Mouse (Mus musculus) ES-E14 (cell line): ENCODE data around the gene Bicral. TPM values are rescaled to one million over a fixed set of nuclear protein-coding genes. Genes with fewer than 3 reads are reported as not detected.
A peak's percentile ranks its signal among the peaks of the same experiment; 100 is the strongest.

ENCODE experiments used
- DNase-seq: peaks from one replicate; pipeline ENCODE4 v3.0.0-alpha.2; 2013; ENCODE audit warnings: low read depth, low spot score
- H3K27ac ChIP-seq: 2 replicates; pipeline ENCODE4 v1.5.1; 2012; ENCODE audit warnings: low read depth, mild to moderate bottlenecking, low read length, moderate library complexity, mixed read lengths; ENCODE audit not compliant: poor library complexity, insufficient read depth, severe bottlenecking
- H3K36me3 ChIP-seq: 2 replicates; pipeline ENCODE4 v1.6.1; 2012; ENCODE audit warnings: mild to moderate bottlenecking, low read length, moderate library complexity, mixed read lengths; ENCODE audit not compliant: control insufficient read depth, poor library complexity, insufficient read depth, severe bottlenecking
- H3K4me1 ChIP-seq, 2 experiments: fragments of 150-350 bp in 1 of 2; sonication (generic) in 1 of 2; 2 replicates each; pipeline ENCODE4 v1.6.1; 2012; ENCODE audit warnings: low read length in 2 of 2, mild to moderate bottlenecking in 1 of 2, mixed read lengths in 1 of 2; ENCODE audit not compliant: control insufficient read depth in 2 of 2, insufficient read depth in 2 of 2, poor library complexity in 1 of 2
- H3K4me3 ChIP-seq, 2 experiments: fragments of 150-350 bp in 1 of 2; sonication (generic) in 1 of 2; 2 replicates each; pipeline ENCODE4 v1.5.1; 2012; ENCODE audit warnings: low read length in 2 of 2, low read depth in 1 of 2, mild to moderate bottlenecking in 1 of 2, mixed read lengths in 1 of 2; ENCODE audit not compliant: insufficient read depth in 1 of 2, poor library complexity in 1 of 2, severe bottlenecking in 1 of 2
- H3K9ac ChIP-seq: 2 replicates; pipeline ENCODE4 v1.6.1; 2012; ENCODE audit warnings: low read depth, mild to moderate bottlenecking, low read length, mixed read lengths; ENCODE audit not compliant: poor library complexity, insufficient read depth, severe bottlenecking
- H3K9me3 ChIP-seq: fragments of 150-350 bp; sonication (generic); 2 replicates; pipeline ENCODE4 v1.6.1; 2012; ENCODE audit warnings: low read depth, mild to moderate bottlenecking, low read length; ENCODE audit not compliant: control insufficient read depth, insufficient read depth
- CHD2 ChIP-seq: IDR thresholded peaks from 2 replicates; pipeline ENCODE4 v1.6.1; 2014; ENCODE audit warnings: mild to moderate bottlenecking, low read depth, low read length, inconsistent platforms
- HCFC1 ChIP-seq: IDR thresholded peaks from 2 replicates; pipeline ENCODE4 v1.6.1; 2012; ENCODE audit warnings: low read length, inconsistent platforms, borderline replicate concordance; ENCODE audit not compliant: insufficient read depth
- MAFK ChIP-seq: IDR thresholded peaks from 2 replicates; pipeline ENCODE4 v1.6.1; 2014; ENCODE audit warnings: mild to moderate bottlenecking, low read depth, low read length, inconsistent platforms; ENCODE audit not compliant: insufficient read depth
- ZC3H11A ChIP-seq: IDR thresholded peaks from 2 replicates; pipeline ENCODE4 v1.6.1; 2012; ENCODE audit warnings: low read depth, mild to moderate bottlenecking, inconsistent platforms, low read length, borderline replicate concordance
- ZNF384 ChIP-seq: IDR thresholded peaks from 2 replicates; pipeline ENCODE4 v1.6.1; 2012; ENCODE audit warnings: low read depth, low read length, inconsistent platforms
- in situ Hi-C, 2 experiments: fragments of 600-800 bp; cut with MboI; formaldehyde crosslinking; loops; one replicate each; pipeline ENCODE4 v1.15.1; 2025; ENCODE audit warnings: low sequenced_read_pairs in 2 of 2, inconsistent platforms in 1 of 2; ENCODE audit not compliant: unreplicated experiment in 2 of 2
- total RNA-seq: library from RNA; depleted of rRNA; stranded (reverse); fragments of 300-350 nt; gene quantifications from 2 replicates; pipeline ENCODE4 v1.2.3, GENCODE M21; 2012

Gene Bicral
- total RNA-seq, 1 experiment: 20.2 TPM

DNA sequence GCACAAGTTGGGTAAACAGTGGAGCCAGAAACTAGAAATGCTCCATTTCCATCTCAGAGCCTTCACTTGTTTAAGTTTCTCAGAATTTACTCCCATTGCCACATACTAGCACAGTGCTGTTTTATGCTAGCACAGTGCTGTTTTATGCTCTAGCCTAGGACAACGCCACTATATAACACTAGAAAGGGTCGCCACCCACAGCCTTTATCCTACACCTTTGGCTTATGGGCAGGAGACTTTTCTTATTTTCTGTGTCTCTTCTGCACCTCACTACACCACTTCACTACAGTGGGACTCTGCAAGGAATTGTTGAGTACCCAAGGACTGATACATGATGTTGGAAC lies 75.1 kb downstream of the Bicral start:
- H3K4me1 ChIP-seq: peaks cover 4 to 10% of the 10 kb centered on the region in 2 experiments
- H3K4me3 ChIP-seq: peak overlapping the region; percentile 18 to 82; a peak in 2 of 4 replicates
- H3K9me3 ChIP-seq: no peaks in the 10 kb centered on the region
- in situ Hi-C loops: no loop called here
- H3K27ac ChIP-seq: no peak overlapping the region; the same call in 1 of the 2 replicates
- H3K9ac ChIP-seq: peak overlapping the region; percentile 27; the same call in 1 of the 2 replicates
- TF ChIP-seq HCFC1: 0 out of 2 replicates have a peak, but pooled peaks have one; percentile 5
- TF ChIP-seq MAFK: no peak
- no peak for TF ChIP-seq ZC3H11A
- 0 out of 2 replicates have a peak, but pooled peaks have one; percentile 0 for TF ChIP-seq ZNF384
- TF ChIP-seq CHD2: no peak
- H3K36me3 ChIP-seq: peaks cover 27% of the 10 kb centered on the region
- DNase-seq: no peak

DNA sequence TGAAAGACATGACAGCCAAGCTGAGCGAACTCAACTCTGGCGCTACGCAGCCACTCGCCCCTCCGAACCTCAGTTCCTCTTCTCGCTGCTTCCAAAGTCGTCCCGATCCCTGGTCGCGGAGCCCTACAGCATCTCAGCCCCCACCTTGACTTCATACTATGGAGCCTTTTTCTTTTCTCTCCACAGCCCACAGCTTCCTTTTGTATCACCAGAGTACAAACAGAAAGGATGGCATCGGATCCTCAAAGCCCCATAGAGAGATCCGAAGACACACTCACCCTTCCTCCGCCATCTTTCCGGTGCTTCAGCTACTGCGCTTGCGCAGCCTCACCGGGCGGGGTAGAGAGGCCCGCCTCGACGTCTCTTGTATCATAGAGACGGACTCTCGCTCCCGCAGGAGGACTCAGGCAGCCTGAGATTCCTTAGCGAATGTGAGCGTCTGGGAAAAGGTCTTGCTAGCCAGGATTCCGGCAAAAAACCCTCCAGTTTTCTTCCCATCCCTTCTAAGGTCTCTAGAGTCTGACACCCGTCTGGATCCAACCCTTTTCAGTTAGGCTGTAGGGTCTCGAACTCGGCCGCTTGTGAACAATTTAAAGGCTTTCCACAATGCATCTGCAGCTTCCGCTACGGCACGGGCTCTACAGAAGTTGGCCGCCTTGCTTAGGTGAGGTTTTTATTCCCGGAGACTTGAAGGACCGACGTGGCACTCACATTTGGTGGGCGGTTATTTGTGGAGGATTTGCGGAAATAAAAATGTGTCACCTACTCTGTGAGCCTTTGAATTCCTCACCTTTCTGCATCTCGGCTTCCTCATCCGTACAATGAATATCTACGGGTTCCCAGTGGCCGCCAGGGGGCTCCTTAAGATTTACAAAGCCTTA lies 75.7 kb downstream of the Bicral start, which contains the start of gene Rpl7l1:
TSS of gene Rpl7l1 (minus strand) at position 332 of the 881 bp plus-strand sequence.
- no peaks in the 10 kb centered on the region for H3K9me3 ChIP-seq
- peaks cover 4 to 10% of the 10 kb centered on the region in 2 experiments for H3K4me1 ChIP-seq
- peak within 1 kb of the TSS; percentile 82 to 95 for H3K4me3 ChIP-seq
- TF ChIP-seq HCFC1 (peak; percentile 71), MAFK (no peak), ZNF384 (peak; percentile 12; the same call in 1 of the 2 replicates)
- DNase-seq: peak; percentile 94
- H3K36me3 ChIP-seq: peaks cover 34% of the 10 kb centered on the region
- in situ Hi-C loops: no loop called here
- H3K27ac ChIP-seq: peak within 1 kb of the TSS; percentile 83
- H3K9ac ChIP-seq: peak within 1 kb of the TSS; percentile 95

DNA sequence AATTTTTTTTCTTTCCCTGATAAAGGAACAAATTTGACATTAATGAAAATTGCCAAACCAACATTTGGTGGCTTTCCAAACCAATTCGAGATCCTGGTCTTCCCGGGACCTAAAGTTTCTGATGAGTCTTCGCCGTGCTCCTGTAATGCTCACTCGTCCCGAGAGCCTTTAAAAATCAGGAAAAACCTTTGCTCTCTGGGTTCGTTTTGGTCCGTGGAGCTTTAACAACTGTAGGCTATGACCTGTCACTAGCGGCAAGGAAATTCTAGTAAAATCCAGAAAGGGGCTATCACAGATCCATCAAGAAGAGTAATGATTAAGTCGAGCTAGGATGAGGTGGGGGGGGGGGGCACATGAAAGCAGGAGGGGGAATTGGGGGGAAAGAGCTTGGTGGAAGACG lies 76.4 kb downstream of the Bicral start:
- no peak for DNase-seq
- H3K9ac ChIP-seq: peak overlapping the region; percentile 95
- H3K4me3 ChIP-seq: peak overlapping the region; percentile 82 to 95
- in situ Hi-C loops: no loop called here
- TF ChIP-seq ZC3H11A: no peak
- peak overlapping the region; percentile 59 for H3K27ac ChIP-seq
- peaks cover 40% of the 10 kb centered on the region for H3K36me3 ChIP-seq
- H3K4me1 ChIP-seq: peaks cover 4 to 10% of the 10 kb centered on the region in 2 experiments
- no peaks in the 10 kb centered on the region for H3K9me3 ChIP-seq

GRCm38 (mm10) chr17:46776087-46776486 lies 82.2 kb downstream of the Bicral start:
- no peak for TF ChIP-seq ZNF384
- TF ChIP-seq CHD2: no peak
- TF ChIP-seq MAFK: no peak
- no peak for TF ChIP-seq ZC3H11A
- no peak for TF ChIP-seq HCFC1
- DNase-seq: no peak
- no peaks in the 10 kb centered on the region for H3K9me3 ChIP-seq
- H3K36me3 ChIP-seq: peaks cover 60% of the 10 kb centered on the region
- H3K4me1 ChIP-seq: peaks cover 4 to 14% of the 10 kb centered on the region in 2 experiments
- H3K4me3 ChIP-seq: no peak overlapping the region
- no peak overlapping the region for H3K27ac ChIP-seq
- in situ Hi-C loops: no loop called here
- no peak overlapping the region for H3K9ac ChIP-seq
